Mouse (Mus musculus) limb, embryonic 11.5 days (tissue): ENCODE data around the gene Tm9sf4. TPM values are rescaled to one million over a fixed set of nuclear protein-coding genes. Genes with fewer than 3 reads are reported as not detected.

Experiments
- ATAC-seq: fragments of 200-750 bp; cut with Nextera tagmentation; 2 replicates; pipeline ENCODE4 v1.8.0; 2017; ENCODE audit warnings: low read depth; ENCODE audit not compliant: insufficient number of reproducible peaks, low FRiP score, low TSS enrichment
- DNase-seq: peaks from one replicate; pipeline ENCODE4 v3.0.0-alpha.2; 2015; ENCODE audit warnings: low spot score
- H3K27ac ChIP-seq: fragments of 300-500 bp; sonication (generic); replicated peaks from 2 replicates; pipeline ENCODE4 v1.5.1; 2014; ENCODE audit warnings: low read depth, mild to moderate bottlenecking, low read length
- H3K27me3 ChIP-seq: fragments of 300-500 bp; sonication (generic); 2 replicates; pipeline ENCODE4 v1.6.1; 2014; ENCODE audit warnings: mild to moderate bottlenecking, low read length, mixed read lengths; ENCODE audit not compliant: control insufficient read depth, insufficient read depth
- H3K36me3 ChIP-seq: fragments of 300-500 bp; sonication (generic); 2 replicates; pipeline ENCODE4 v1.6.1; 2014; ENCODE audit warnings: mild to moderate bottlenecking, low read length, moderate library complexity, mixed read lengths; ENCODE audit not compliant: control insufficient read depth, insufficient read depth
- H3K4me1 ChIP-seq: fragments of 300-500 bp; sonication (generic); 2 replicates; pipeline ENCODE4 v1.6.1; 2014; ENCODE audit warnings: low read length, mixed read lengths; ENCODE audit not compliant: control insufficient read depth, insufficient read depth
- H3K4me2 ChIP-seq: fragments of 300-500 bp; sonication (generic); 2 replicates; pipeline ENCODE4 v1.6.1; 2014; ENCODE audit warnings: low read depth, mild to moderate bottlenecking, moderate library complexity; ENCODE audit not compliant: severe bottlenecking
- H3K4me3 ChIP-seq: fragments of 300-500 bp; sonication (generic); 2 replicates; pipeline ENCODE4 v1.5.1; 2014; ENCODE audit warnings: low read depth, low read length
- H3K9ac ChIP-seq: fragments of 300-500 bp; sonication (generic); 2 replicates; pipeline ENCODE4 v1.6.1; 2014; ENCODE audit warnings: mild to moderate bottlenecking, low read length
- H3K9me3 ChIP-seq: fragments of 300-500 bp; sonication (generic); 2 replicates; pipeline ENCODE4 v1.6.1; 2016; ENCODE audit warnings: low read length; ENCODE audit not compliant: control insufficient read depth
- WGBS: fragments of 180-500 bp; shearing (Covaris S2); extraction: QIAGEN DNeasy Blood & Tissue Kit; methylation state at CpG from one replicate; pipeline ENCODE4 v1.1.7; 2014; 5-methylcytosine and 5-hydroxymethylcytosine counted together
- polyA plus RNA-seq: library from polyadenylated mRNA; unstranded; fragments of >200 nt; fragmentation: Nextera tagmentation; extraction: Ambion mirVana; gene quantifications from 2 replicates; pipeline ENCODE4 v1.2.1, GENCODE M21; 2014

Gene Tm9sf4
- polyA plus RNA-seq, 1 experiment from 2014 or later, result 79.7 TPM

- DNase-seq (no peak), ATAC-seq (no peak)
- Histone ChIP-seq H3K4me2 (no peak overlapping the region), H3K4me3 (no peak overlapping the region), H3K27ac (no peak overlapping the region), H3K4me1 (no peaks in the 10 kb centered on the region), H3K27me3 (no peaks in the 10 kb centered on the region), H3K36me3 (no peaks in the 10 kb centered on the region), H3K9ac (no peak overlapping the region), H3K9me3 (no peaks in the 10 kb centered on the region)
- WGBS, result 40% methylated on average over 2 of the region's 2 CpGs
Measured at GRCm38 (mm10) chr2:153168134-153168820, 7.2 kb downstream of the Tm9sf4 start.

- WGBS, result 91% methylated on average over 9 of the region's 9 CpGs
- no peak overlapping the region for H3K4me2 ChIP-seq
- no peak overlapping the region for H3K9ac ChIP-seq
- H3K4me1 ChIP-seq, result no peaks in the 10 kb centered on the region
- ATAC-seq (no peak), DNase-seq (no peak)
- no peaks in the 10 kb centered on the region for H3K27me3 ChIP-seq
- no peak overlapping the region for H3K4me3 ChIP-seq
- no peaks in the 10 kb centered on the region for H3K9me3 ChIP-seq
- H3K27ac ChIP-seq, result no peak overlapping the region
- H3K36me3 ChIP-seq, result no peaks in the 10 kb centered on the region
Measured at GRCm38 (mm10) chr2:153170490-153171224, 9.6 kb downstream of the Tm9sf4 start.

DNA sequence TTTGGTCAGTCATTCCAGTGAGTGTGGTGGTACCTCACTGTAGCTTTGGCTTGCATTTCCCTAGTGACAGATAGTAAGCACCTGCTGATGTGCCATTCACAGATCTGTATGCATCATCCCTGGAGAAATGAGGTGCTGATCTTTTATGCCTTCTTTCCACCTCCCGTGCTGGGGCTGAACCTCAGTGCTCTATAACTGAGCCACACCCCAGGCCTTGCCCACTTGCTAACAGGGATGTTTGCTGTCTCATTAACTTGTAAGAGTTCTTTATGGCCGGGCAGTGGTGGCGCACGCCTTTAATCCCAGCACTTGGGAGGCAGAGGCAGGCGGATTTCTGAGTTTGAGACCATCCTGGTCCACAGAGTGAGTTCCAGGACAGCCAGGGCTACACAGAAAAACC lies 10.9 kb downstream of the Tm9sf4 start:
- Histone ChIP-seq H3K9ac (no peak overlapping the region), H3K27ac (no peak overlapping the region), H3K4me1 (no peaks in the 10 kb centered on the region), H3K27me3 (no peaks in the 10 kb centered on the region), H3K4me3 (no peak overlapping the region), H3K4me2 (no peak overlapping the region), H3K36me3 (no peaks in the 10 kb centered on the region), H3K9me3 (no peaks in the 10 kb centered on the region)
- DNase-seq (no peak), ATAC-seq (no peak)
- WGBS, result 90% methylated on average over 5 of the region's 5 CpGs

GRCm38 (mm10) chr2:153175995-153176570 lies 15.0 kb downstream of the Tm9sf4 start:
- Histone ChIP-seq H3K9me3 (no peaks in the 10 kb centered on the region), H3K27ac (no peak overlapping the region), H3K4me2 (no peak overlapping the region), H3K4me3 (no peak overlapping the region), H3K36me3 (peaks cover 4% of the 10 kb centered on the region), H3K9ac (no peak overlapping the region; the same call in 1 of the 2 replicates), H3K27me3 (no peaks in the 10 kb centered on the region), H3K4me1 (no peaks in the 10 kb centered on the region)
- no peak for ATAC-seq
- WGBS, result 79% methylated on average over 8 of the region's 8 CpGs
- DNase-seq, result no peak

DNA sequence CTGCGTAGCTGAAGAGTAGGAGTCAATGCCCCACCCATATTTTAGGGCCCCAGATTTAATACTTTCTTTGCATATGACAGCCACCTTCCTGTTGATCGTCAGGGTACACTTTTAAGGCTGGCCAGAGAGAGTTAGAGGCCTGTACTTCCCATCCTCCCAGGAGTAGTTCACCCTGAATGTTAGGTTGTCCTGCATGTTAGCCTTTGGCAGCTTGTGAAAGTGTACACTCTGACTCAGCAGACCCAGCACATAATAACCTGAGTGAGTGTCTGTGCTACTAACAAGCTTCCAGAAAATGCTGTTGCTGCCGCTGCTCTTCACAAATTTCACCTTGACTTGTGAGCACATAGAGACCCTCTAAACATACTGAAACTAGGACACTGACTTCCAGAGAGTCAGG lies 16.1 kb downstream of the Tm9sf4 start:
- no peak overlapping the region for H3K4me2 ChIP-seq
- H3K4me3 ChIP-seq, result no peak overlapping the region
- H3K27ac ChIP-seq, result no peak overlapping the region
- H3K4me1 ChIP-seq, result no peaks in the 10 kb centered on the region
- H3K9ac ChIP-seq, result no peak overlapping the region
- H3K9me3 ChIP-seq, result no peaks in the 10 kb centered on the region
- no peaks in the 10 kb centered on the region for H3K27me3 ChIP-seq
- DNase-seq (no peak), ATAC-seq (no peak)
- H3K36me3 ChIP-seq, result peaks cover 4% of the 10 kb centered on the region
- 90% methylated on average over 3 of the region's 3 CpGs for WGBS

DNA sequence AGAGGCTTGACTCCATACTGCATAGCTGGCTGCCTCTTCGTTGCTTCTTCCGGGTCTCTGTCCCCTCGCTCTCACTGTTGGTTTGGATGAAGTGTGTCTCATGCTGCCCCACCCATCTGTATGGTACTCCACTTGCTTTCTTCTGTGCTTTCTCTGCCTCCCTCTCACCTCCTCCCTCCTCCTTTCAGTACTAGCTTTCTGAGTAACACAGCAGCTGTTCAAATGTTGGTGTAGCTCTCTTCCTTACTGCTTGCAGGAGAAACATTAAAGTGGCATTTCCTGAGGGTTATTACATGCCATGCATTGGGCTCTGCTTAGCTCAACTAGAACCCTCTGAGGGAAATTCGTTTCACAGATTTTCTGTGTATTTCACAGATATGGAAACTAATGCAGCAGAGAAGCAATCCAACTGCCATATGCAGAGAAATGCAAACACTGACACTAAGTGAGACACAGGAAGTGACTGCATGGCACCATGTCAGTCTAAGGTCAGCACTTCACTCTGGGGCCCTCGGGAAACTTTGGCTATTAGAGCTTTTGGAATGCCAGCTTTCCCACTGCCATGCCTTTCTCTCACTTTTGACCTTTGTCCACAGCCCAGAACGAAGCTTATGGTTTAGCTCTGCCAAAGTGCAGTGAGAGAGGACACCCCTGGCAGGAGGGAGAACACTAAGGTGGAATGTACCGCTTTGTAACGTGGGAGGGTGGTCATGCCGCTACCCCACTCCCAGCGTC lies 18.2 kb downstream of the Tm9sf4 start:
- H3K9me3 ChIP-seq, result no peaks in the 10 kb centered on the region
- H3K27me3 ChIP-seq, result no peaks in the 10 kb centered on the region
- no peak overlapping the region for H3K4me3 ChIP-seq
- no peak for ATAC-seq
- peaks cover 4% of the 10 kb centered on the region for H3K36me3 ChIP-seq
- no peak overlapping the region for H3K9ac ChIP-seq
- 86% methylated on average over 10 of the region's 10 CpGs for WGBS
- no peak for DNase-seq
- H3K4me1 ChIP-seq, result no peaks in the 10 kb centered on the region
- H3K4me2 ChIP-seq, result no peak overlapping the region
- H3K27ac ChIP-seq, result no peak overlapping the region

DNA sequence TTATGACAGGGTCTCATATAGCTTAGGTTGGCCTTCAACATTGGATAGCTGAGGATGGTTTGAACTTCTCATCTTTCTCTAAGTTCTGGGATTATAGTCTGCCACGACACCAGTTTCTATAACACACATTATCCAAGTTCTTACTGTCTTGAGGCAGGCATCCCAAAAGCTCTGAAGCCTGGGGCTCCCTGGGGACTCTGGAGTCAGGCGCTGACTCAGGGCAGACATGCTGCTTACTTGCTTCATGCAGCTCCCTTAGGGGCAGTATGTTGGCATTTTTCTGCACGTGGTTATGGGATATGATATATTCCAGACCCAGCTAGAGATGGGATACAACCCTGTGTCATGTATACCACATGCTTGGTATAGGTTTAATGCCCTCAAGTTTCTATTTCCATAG lies 18.9 kb downstream of the Tm9sf4 start:
- Histone ChIP-seq H3K9me3 (no peaks in the 10 kb centered on the region), H3K36me3 (peaks cover 4% of the 10 kb centered on the region), H3K27me3 (no peaks in the 10 kb centered on the region), H3K9ac (no peak overlapping the region), H3K27ac (no peak overlapping the region), H3K4me3 (no peak overlapping the region), H3K4me2 (no peak overlapping the region), H3K4me1 (no peaks in the 10 kb centered on the region)
- ATAC-seq (no peak), DNase-seq (no peak)
- WGBS, result 87% methylated on average over 3 of the region's 3 CpGs

DNA sequence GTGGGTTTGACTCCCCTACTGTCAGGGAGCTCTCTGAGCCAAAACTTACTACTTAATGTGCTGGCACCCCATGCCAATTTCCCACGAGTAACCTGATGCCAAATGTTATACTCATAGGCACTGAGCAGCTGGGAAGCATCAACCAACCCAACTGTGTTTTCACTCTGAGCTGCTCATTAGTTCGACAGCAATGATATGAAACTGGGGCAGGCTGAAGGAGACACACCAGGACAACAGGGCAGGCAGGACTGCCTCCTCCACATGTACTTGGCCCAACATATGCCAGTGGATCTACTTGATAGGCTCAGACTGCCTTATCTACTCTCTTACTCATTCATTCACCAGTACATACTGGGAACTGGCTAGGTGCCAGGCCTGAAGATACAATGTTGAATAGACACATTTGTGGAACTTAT lies 25.1 kb downstream of the Tm9sf4 start:
- no peaks in the 10 kb centered on the region for H3K27me3 ChIP-seq
- no peak overlapping the region for H3K4me3 ChIP-seq
- ATAC-seq (no peak), DNase-seq (no peak)
- H3K27ac ChIP-seq, result no peak overlapping the region
- no peak overlapping the region for H3K4me2 ChIP-seq
- H3K4me1 ChIP-seq, result no peaks in the 10 kb centered on the region
- H3K9ac ChIP-seq, result no peak overlapping the region
- H3K9me3 ChIP-seq, result no peaks in the 10 kb centered on the region
- 79% methylated on average over 2 of the region's 2 CpGs for WGBS
- peaks cover 21% of the 10 kb centered on the region; the same call in 1 of the 2 replicates for H3K36me3 ChIP-seq
